8 mouse cellular contexts compared by ENCODE assay signal in genomic region chr9:62497135-62498092, GRCm38 (mm10). TPM values are rescaled to one million over a fixed set of nuclear protein-coding genes. Genes with fewer than 3 reads are reported as not detected.
DNase-seq lines count a peak whose midpoint lies in the region; ATAC-seq and TF ChIP-seq lines count a peak whose summit lies in the region.
"Had no signal": no experiment of that assay in that cellular context is flagged by ENCODE, and none has a peak within 500 bp of the region (broad histone marks: within the 10 kb centered on the region; RNA-seq: fewer than 3 reads in every experiment).

No protein-coding gene starts in this region.

- intact Hi-C loops in left cerebral cortex, adult 2 months (cut with DNase I), result no loop called here
- intact Hi-C loops in left cerebral cortex, postnatal 14 days (cut with DNase I), result no loop called here

- H3K9me3 ChIP-seq in embryonic facial prominence, embryonic 13.5 days, result no peaks in the 10 kb centered on the region
- no peaks in the 10 kb centered on the region for H3K9me3 ChIP-seq in hindbrain, embryonic 15.5 days
- H3K9me3 ChIP-seq in stomach, postnatal 0 days (ENCODE audit: control insufficient read depth, low read length), result no peaks in the 10 kb centered on the region

- no peaks in the 10 kb centered on the region for H3K4me1 ChIP-seq in embryonic facial prominence, embryonic 13.5 days
- H3K4me1 ChIP-seq in hindbrain, embryonic 15.5 days (replicated peaks), result peaks cover 28% of the 10 kb centered on the region
- no peaks in the 10 kb centered on the region for H3K4me1 ChIP-seq in stomach, postnatal 0 days (replicated peaks; ENCODE audit: control insufficient read depth, insufficient read depth)

- H3K4me3 ChIP-seq in left cerebral cortex, adult 2 months, result no peak overlapping the region
- H3K4me3 ChIP-seq in embryonic facial prominence, embryonic 13.5 days, result no peak overlapping the region
- H3K4me3 ChIP-seq in hindbrain, embryonic 15.5 days, result no peak overlapping the region
- 0 out of 2 replicates have a peak overlapping the region, but pooled peaks have one; percentile 8 for H3K4me3 ChIP-seq in stomach, postnatal 0 days (ENCODE audit: low read depth, low read length)

- H3K27ac ChIP-seq in left cerebral cortex, adult 2 months, result peak overlapping the region; percentile 48
- 0 out of 2 replicates have a peak overlapping the region, but pooled peaks have one; percentile 33 for H3K27ac ChIP-seq in embryonic facial prominence, embryonic 13.5 days
- H3K27ac ChIP-seq in hindbrain, embryonic 15.5 days (replicated peaks), result peak overlapping the region; percentile 45
- peak overlapping the region; percentile 63; the same call in 1 of the 2 replicates for H3K27ac ChIP-seq in stomach, postnatal 0 days (replicated peaks)
- H3K27ac ChIP-seq: liver, embryonic 14.5 days had no signal

- H3K27me3 ChIP-seq in embryonic facial prominence, embryonic 13.5 days, result no peaks in the 10 kb centered on the region
- no peaks in the 10 kb centered on the region for H3K27me3 ChIP-seq in hindbrain, embryonic 15.5 days
- no peaks in the 10 kb centered on the region for H3K27me3 ChIP-seq in stomach, postnatal 0 days (ENCODE audit: control insufficient read depth, insufficient read depth, low read length)

- no peak for TF ChIP-seq EP300 in stomach, postnatal 0 days (optimal IDR thresholded peaks at IDR 0.05)

- WGBS in embryonic facial prominence, embryonic 13.5 days, result 63% methylated on average over 18 of the region's 18 CpGs
- WGBS in hindbrain, embryonic 15.5 days, result 71% methylated on average over 18 of the region's 18 CpGs
- 43% methylated on average over 18 of the region's 18 CpGs for WGBS in stomach, postnatal 0 days

- ATAC-seq in embryonic facial prominence, embryonic 13.5 days (ENCODE audit: insufficient number of reproducible peaks, insufficient read depth, low FRiP score, low TSS enrichment, low read depth), result no peak
- ATAC-seq in hindbrain, embryonic 15.5 days (ENCODE audit: low FRiP score, low read depth), result no peak
- ATAC-seq in stomach, postnatal 0 days (ENCODE audit: low FRiP score, low TSS enrichment), result peak; percentile 78

- no peak overlapping the region for H3K9ac ChIP-seq in embryonic facial prominence, embryonic 13.5 days
- no peak overlapping the region for H3K9ac ChIP-seq in hindbrain, embryonic 15.5 days
- H3K9ac ChIP-seq in stomach, postnatal 0 days (ENCODE audit: low read length), result 0 out of 2 replicates have a peak overlapping the region, but pooled peaks have one; percentile 35
- H3K9ac ChIP-seq: liver, embryonic 14.5 days had no signal

- DNase-seq in left cerebral cortex, adult 2 months (ENCODE audit: extremely low spot score in 1 of 2, low spot score in 2 of 2), result no peak
- DNase-seq in left cerebral cortex, postnatal 14 days (ENCODE audit: low spot score in 2 of 2), result no peak
- peak; percentile 49 for DNase-seq in stomach, postnatal 0 days (ENCODE audit: low spot score)
- DNase-seq in layer of hippocampus, postnatal 36 days, result no peak
- DNase-seq in right cerebral cortex, adult 18-20 months, result no peak

- no peaks in the 10 kb centered on the region for H3K36me3 ChIP-seq in embryonic facial prominence, embryonic 13.5 days
- no peaks in the 10 kb centered on the region for H3K36me3 ChIP-seq in hindbrain, embryonic 15.5 days
- no peaks in the 10 kb centered on the region for H3K36me3 ChIP-seq in stomach, postnatal 0 days (ENCODE audit: control insufficient read depth, insufficient read depth, low read length)

- no peak overlapping the region for H3K4me2 ChIP-seq in embryonic facial prominence, embryonic 13.5 days
- H3K4me2 ChIP-seq in hindbrain, embryonic 15.5 days, result no peak overlapping the region
- peak overlapping the region; percentile 38 for H3K4me2 ChIP-seq in stomach, postnatal 0 days (replicated peaks; ENCODE audit: low read depth)

- no peak for TF ChIP-seq CTCF in left cerebral cortex, adult 2 months (IDR thresholded peaks at IDR 0.05)
- no peak for TF ChIP-seq CTCF in stomach, postnatal 0 days (IDR thresholded peaks at IDR 0.05; ENCODE audit: low read depth)

RNA-seq across cellular contexts. Expression of gene Coro2b, which starts 39.4 kb away (rescaled TPM):
- total RNA-seq in left cerebral cortex, adult 2 months (2021), result 100 to 1,000 TPM; 178 to 185 TPM
- 100 to 1,000 TPM; 142 to 155 TPM for total RNA-seq in left cerebral cortex, postnatal 14 days (2021)
- 7.8 and 8.8 TPM in 2 replicates for polyA plus RNA-seq in embryonic facial prominence, embryonic 13.5 days (2015; fragmentation: Nextera tagmentation; extraction: Ambion mirVana)
- polyA plus RNA-seq in hindbrain, embryonic 15.5 days (2015; fragmentation: Nextera tagmentation; extraction: Ambion mirVana), result 39.1 and 48.3 TPM in 2 replicates
- 4.9 and 5.4 TPM in 2 replicates for polyA plus RNA-seq in stomach, postnatal 0 days (2015; fragmentation: Nextera tagmentation; extraction: Ambion mirVana)
- total RNA-seq in layer of hippocampus, postnatal 36 days (2021), result 100 to 1,000 TPM; 238 TPM
